Comparison of ENCODE assay signal across 18 mouse cellular contexts in genomic region chr19:33340119-33340518, GRCm38 (mm10).
"Had no signal": no experiment of that assay in that cellular context is flagged by ENCODE, and none has a peak within 500 bp of the region (broad histone marks: within the 10 kb centered on the region; RNA-seq: fewer than 3 reads in every experiment).

No protein-coding gene starts in this region.

- H3K9me3 ChIP-seq: liver, embryonic 13.5 days; liver, embryonic 15.5 days; lung, embryonic 15.5 days; megakaryocyte, embryonic 14.5 days; midbrain, embryonic 12.5 days; neural tube, embryonic 12.5 days; stomach, embryonic 15.5 days had no signal

- H3K27ac ChIP-seq: liver, embryonic 13.5 days; liver, embryonic 15.5 days; lung, embryonic 15.5 days; macrophage; midbrain, embryonic 12.5 days; neural tube, embryonic 12.5 days; stomach, embryonic 15.5 days; stomach, postnatal 0 days had no signal

- H3K36me3 ChIP-seq: liver, embryonic 13.5 days; liver, embryonic 15.5 days; lung, embryonic 15.5 days; midbrain, embryonic 12.5 days; neural tube, embryonic 12.5 days; stomach, embryonic 15.5 days had no signal

- H3K9ac ChIP-seq: liver, embryonic 13.5 days; liver, embryonic 15.5 days; liver, postnatal 0 days; lung, embryonic 15.5 days; midbrain, embryonic 12.5 days; neural tube, embryonic 12.5 days; stomach, embryonic 15.5 days had no signal

- H3K4me3 ChIP-seq: liver, embryonic 13.5 days; liver, embryonic 15.5 days; lung, embryonic 15.5 days; megakaryocyte, embryonic 14.5 days; midbrain, embryonic 12.5 days; neural tube, embryonic 12.5 days; stomach, embryonic 15.5 days had no signal

- DNase-seq: liver, embryonic 13.5 days; liver, postnatal 0 days; lung, adult 2 months; lung, postnatal 14 days; lung, postnatal 36 days; midbrain, embryonic 14.5 days; thymus, adult 18-20 months; thymus, postnatal 25 days; thymus, postnatal 4 days had no signal

- ATAC-seq: liver, postnatal 0 days; lung, postnatal 0 days had no signal

- H3K4me1 ChIP-seq: liver, embryonic 13.5 days; liver, embryonic 15.5 days; lung, embryonic 15.5 days; megakaryocyte, embryonic 14.5 days; midbrain, embryonic 12.5 days; neural tube, embryonic 12.5 days; stomach, embryonic 15.5 days had no signal

- H3K27me3 ChIP-seq: liver, embryonic 13.5 days; liver, embryonic 15.5 days; lung, embryonic 15.5 days; megakaryocyte, embryonic 14.5 days; midbrain, embryonic 12.5 days; neural tube, embryonic 12.5 days; stomach, embryonic 15.5 days had no signal

- H3K4me2 ChIP-seq: liver, embryonic 13.5 days; liver, embryonic 15.5 days; lung, embryonic 15.5 days; midbrain, embryonic 12.5 days; neural tube, embryonic 12.5 days; stomach, embryonic 15.5 days had no signal
